Mouse (Mus musculus): ENCODE data around the gene Cry1. TPM values are rescaled to one million over a fixed set of nuclear protein-coding genes. Genes with fewer than 3 reads are reported as not detected.

The Cry1 gene
- total RNA-seq, 2 experiments from 2014 or later, result 16.6 to 20.8 TPM

Other genes with a start within 250 kb of the Cry1 start
- 1 to 10 TPM in 1 of 2 experiments, under 1 TPM in 1; 0.91 to 1.3 TPM for gene Fhl4, start 82.6 kb downstream of the Cry1 start, total RNA-seq (2021)
- 10 to 100 TPM; 40.6 to 43.1 TPM for gene Tmem263, start 82.4 kb downstream of the Cry1 start, total RNA-seq (2021)
- 10 to 100 TPM in 1 of 2 experiments, 1 to 10 TPM in 1; 8.8 to 12.8 TPM for gene Mterf2, start 57.0 kb downstream of the Cry1 start, total RNA-seq (2021)
- gene Btbd11, start 201.8 kb upstream of the Cry1 start, total RNA-seq (2021), result 1 to 10 TPM; 2.4 to 2.6 TPM